Mouse (Mus musculus): ENCODE results near the gene Dhodh.

Dhodh gene

GRCm38 (mm10) chr8:109608271-109609152 lies at the start of gene Dhodh:
Dhodh (minus strand) TSS chr8:109608673.
- DNase-seq: peak; percentile 96 to 98

GRCm38 (mm10) chr8:109656860-109657259 lies 48.4 kb upstream of the Dhodh start:
- no peak for DNase-seq

GRCm38 (mm10) chr8:109650801-109651200 lies 42.3 kb upstream of the Dhodh start:
- DNase-seq: no peak

- no peak for DNase-seq
Measured at GRCm38 (mm10) chr8:109648469-109648868, 40.0 kb upstream of the Dhodh start.

- no peak for DNase-seq
Measured at GRCm38 (mm10) chr8:109647331-109647730, 38.9 kb upstream of the Dhodh start.

GRCm38 (mm10) chr8:109641236-109641635 lies 32.8 kb upstream of the Dhodh start:
- no peak for DNase-seq

- DNase-seq: no peak
Measured at GRCm38 (mm10) chr8:109640410-109640809, 31.9 kb upstream of the Dhodh start.

GRCm38 (mm10) chr8:109638851-109639250 lies 30.4 kb upstream of the Dhodh start:
- no peak for DNase-seq

- DNase-seq: no peak
Measured at GRCm38 (mm10) chr8:109635146-109635545, 26.7 kb upstream of the Dhodh start.

GRCm38 (mm10) chr8:109632498-109632897 lies 24.0 kb upstream of the Dhodh start:
- DNase-seq: no peak

- no peak for DNase-seq
Measured at GRCm38 (mm10) chr8:109628638-109629037, 20.2 kb upstream of the Dhodh start.

- DNase-seq: no peak
Measured at GRCm38 (mm10) chr8:109615569-109615968, 7.1 kb upstream of the Dhodh start.

GRCm38 (mm10) chr8:109614243-109615210 lies 6.1 kb upstream of the Dhodh start, which contains the start of gene Pkd1l3:
Pkd1l3 (plus strand) TSS chr8:109614517.
- no peak for DNase-seq

GRCm38 (mm10) chr8:109609153-109609502 lies 655 bp upstream of the Dhodh start:
- DNase-seq: no peak

- DNase-seq: no peak
Measured at GRCm38 (mm10) chr8:109607650-109608049, 823 bp downstream of the Dhodh start.

- DNase-seq: no peak
Measured at GRCm38 (mm10) chr8:109606725-109607124, 1.7 kb downstream of the Dhodh start.

GRCm38 (mm10) chr8:109595854-109596253 lies 12.6 kb downstream of the Dhodh start:
- peak; percentile 47 to 59 for DNase-seq

GRCm38 (mm10) chr8:109593117-109593788 lies 15.2 kb downstream of the Dhodh start:
- DNase-seq: peak; percentile 18 to 20

- DNase-seq: no peak
Measured at GRCm38 (mm10) chr8:109592164-109592563, 16.3 kb downstream of the Dhodh start.

- no peak for DNase-seq
Measured at GRCm38 (mm10) chr8:109591367-109591766, 17.1 kb downstream of the Dhodh start.

GRCm38 (mm10) chr8:109590901-109591300 lies 17.6 kb downstream of the Dhodh start:
- DNase-seq: no peak

GRCm38 (mm10) chr8:109586972-109587504 lies 21.4 kb downstream of the Dhodh start:
- DNase-seq: no peak

- DNase-seq: no peak
Measured at GRCm38 (mm10) chr8:109585652-109586051, 22.8 kb downstream of the Dhodh start.

Data from thymus, postnatal 36 days (tissue).